Mouse (Mus musculus) heart, adult 9 months (tissue): ENCODE results near the gene Btbd3.

Experiments used
- DNase-seq, 2 experiments: peaks; one replicate each; pipeline ENCODE4 v3.0.0; 2022; ENCODE audit warnings: low spot score in 2 of 2

Btbd3 gene

DNA sequence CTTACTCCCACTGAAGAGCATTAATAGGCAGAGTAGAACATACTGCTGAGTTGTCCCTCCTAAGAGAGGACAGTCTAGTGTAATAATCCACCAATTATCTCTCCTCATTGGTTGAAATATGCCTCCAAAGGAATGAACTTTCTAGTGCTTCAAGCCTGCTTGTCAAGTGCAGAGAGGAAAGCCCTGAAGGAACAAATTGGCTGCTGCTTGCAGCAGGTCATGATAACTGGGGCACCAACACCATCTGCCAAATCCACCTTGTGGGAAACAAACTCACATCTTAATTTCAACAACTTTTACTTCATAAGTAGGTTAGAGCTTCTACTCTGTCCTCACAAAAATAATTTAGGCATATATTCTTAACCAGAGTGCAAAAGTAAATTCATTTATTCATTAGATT lies 122.5 kb downstream of the Btbd3 start:
- no peak for DNase-seq

DNA sequence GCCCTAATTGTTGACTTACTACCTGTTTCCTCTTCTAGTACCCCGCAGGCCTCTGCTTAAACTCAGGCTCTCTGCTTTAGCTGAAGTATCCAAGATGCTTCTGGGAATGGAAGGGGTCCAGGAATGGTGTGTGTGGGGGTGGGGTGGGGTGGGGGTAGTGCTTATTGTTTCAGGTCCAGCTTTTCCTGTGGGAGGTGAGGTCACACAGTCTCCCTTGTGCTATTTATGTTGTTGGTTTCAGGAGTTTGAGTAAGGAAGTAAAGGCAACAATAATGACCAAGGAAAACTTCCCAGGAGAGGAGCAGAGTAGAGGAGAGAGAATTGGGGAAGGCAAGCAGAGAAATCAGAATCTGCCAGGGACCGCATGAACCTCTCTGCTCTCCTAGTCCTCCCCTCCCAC lies 128.4 kb downstream of the Btbd3 start:
- DNase-seq: peak; percentile 1 to 33

DNA sequence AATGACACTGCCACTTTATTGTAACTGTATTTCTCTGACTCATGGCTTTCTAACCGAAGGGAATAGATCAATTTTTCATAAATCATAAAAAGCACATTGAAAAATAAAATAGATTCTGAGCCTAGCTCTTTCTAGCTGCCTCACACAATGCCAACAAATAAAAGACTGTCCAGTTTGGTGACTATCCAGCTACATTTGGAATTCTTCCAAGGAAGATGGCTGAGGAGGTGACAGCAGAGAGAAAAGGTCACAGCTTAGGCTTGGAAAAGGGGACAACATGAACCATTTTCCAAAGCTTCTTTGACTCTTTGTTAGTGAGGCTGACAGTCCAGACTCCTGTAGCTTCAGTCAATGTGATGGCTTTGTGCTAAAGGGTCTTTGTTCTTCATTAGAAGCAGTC lies 132.2 kb downstream of the Btbd3 start:
- DNase-seq: no peak

DNA sequence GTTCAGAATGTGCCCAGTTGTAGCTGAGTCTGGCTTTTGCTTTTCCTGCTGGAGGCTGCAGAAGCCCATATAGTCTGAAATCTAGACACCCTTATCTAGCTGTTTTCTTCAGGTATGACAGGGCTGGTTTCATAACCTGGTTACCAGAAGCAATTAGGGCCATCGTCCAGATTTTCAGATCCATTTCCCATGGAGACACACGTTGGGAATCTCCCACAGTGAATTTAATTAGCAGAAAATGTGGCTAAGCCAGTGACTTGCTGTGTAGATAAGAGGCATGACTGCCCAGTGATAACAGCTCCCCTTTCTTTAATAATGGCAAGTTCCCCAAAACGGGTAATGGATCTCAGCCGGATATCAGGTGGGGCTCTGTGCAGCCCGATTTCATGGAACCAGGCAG lies 146.7 kb downstream of the Btbd3 start:
- no peak for DNase-seq

DNA sequence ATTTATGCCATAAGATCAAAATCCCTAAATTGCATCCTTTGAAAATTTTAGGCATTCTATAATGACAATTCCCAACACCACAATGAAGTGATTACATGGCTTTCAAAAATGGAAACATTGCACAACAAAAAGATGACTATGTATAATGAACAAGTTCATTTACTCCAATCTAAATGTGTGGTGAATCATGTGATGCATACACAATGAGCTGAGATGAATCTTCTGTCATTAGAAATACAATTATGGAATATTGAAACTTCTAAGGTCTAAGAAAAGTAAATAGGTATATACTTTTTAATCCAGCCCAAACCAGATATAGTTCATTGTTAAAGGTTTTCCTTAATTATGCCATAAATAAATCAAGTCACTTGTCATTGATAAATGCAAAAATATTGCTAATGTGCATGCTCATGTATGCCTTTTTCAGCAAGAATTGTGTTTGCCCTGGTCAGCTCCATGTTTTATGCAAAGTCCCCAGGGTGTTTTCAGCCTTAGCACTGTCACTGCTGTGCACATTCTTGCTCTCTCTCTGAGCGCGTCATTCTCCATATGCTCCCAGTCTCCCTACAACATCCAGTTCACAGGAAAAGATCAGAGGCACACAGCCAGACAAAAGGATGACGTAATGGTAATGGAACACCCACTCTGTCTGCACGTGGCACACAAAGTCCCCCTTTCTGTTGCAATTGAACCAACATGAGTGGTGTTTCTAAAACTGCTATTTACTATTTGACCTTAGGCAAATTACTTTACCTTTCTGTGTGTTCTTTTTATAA lies 149.6 kb downstream of the Btbd3 start:
- DNase-seq: no peak

DNA sequence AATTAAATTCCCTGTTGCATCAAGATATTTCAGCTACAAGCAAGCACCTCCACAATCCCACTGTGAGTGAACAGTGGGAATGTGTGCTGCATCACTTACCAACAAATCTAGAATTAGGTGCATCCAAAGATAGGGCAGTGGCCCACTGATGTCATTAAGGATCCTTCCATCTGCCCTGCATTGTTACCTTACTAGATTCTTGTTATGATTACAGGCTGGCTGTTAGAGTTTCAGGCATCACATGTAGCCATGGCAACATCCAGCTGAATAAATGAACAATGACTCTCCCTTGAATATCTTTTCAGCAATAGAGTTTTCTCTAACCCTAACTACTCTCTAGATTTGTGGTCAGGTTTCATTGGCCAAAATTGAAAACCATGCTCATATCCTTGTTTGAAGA lies 150.3 kb downstream of the Btbd3 start:
- no peak for DNase-seq

DNA sequence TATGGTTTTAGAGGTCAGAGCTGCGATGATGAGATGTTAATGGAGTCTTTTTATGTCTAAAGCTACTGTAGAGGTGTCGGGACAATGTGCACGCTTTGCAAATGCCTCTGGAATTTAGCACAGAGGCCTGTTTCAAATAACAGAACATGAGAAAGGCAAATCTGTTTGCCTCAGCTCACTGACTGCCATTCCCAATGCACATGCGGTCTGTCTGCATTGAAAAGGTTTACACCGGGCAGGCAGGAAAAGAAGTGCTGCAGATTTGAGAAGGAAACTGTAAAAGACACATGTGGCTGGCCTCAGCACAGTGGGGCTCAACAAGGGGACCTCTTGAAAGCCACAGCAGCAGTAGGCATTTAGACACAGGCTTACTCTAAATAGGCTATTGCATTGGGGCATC lies 156.2 kb downstream of the Btbd3 start:
- no peak for DNase-seq

DNA sequence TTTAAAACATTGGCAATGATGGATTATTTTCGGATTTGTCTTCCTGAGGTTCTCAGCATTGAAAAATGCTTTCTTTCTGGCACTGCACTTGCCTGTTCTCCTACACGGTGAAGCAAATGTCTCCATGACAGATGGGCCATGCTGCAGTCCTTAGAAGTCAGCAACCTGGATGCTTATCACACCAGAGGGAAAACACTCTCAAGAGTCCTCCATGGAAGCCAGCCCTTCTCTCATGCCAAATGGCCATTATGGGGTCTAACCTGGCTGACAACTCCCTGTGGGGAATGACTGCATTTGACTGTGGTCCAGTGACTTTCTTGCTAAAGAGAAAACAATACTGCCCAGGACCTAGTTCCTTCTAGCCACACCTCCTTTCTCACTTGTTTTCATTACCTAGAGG lies 166.0 kb downstream of the Btbd3 start:
- DNase-seq: no peak

DNA sequence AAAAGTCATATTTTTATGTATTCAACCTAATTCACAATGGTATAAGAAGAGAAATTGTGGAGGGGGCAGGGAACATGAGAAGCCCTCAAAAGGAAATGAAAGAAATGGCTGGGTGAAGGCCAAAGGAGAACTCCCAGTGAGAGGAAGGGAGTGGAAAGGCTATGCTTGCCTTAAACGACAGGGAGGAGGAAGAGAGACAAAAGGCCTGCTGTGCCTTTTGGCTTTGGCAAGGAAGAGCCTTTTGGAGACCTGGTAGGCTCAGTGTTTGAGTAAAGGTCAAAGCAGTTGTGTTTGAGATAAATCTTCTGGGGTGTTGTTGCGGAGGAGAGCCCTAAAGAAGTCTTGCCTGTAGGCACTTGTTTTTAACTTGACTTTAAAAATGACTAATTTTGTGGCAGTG lies 175.6 kb downstream of the Btbd3 start:
- peak; percentile 8 to 30 for DNase-seq

DNA sequence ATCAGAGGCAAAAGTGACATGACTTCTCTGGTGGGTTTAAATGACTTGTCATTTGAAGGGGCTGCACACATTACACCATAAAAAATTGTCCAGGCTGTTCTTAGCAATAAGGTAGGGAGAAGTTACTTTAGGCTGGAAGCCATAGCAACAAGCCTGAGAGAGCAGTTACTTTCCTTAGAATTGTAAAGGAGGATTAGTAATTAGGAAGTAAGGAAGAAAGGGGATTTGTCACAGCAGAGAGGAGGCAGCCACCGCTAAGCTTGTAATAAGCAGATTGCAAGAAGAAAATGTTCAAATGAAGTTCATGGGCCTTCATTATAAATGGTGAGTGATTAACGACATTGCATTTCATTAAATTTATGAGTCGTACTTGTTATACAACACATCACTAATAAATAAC lies 190.1 kb downstream of the Btbd3 start:
- no peak for DNase-seq

DNA sequence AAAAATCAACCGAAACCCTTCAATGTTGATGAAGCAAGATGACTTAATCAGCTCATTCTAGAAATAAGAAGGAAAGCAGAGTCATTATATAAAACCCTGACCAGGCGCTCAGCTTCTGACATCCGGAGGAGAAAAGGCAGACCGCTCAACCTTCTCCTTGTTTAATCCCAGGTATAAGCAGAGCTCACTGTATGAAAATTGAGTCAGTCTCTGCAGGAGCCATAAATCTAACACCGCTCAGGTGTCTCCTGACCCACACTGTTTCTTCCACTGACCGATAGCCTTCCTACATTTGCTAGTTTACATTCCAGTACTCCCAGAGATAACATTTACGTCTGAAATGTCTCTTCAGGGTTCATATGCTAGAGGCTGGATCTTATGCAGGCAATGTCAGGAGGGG lies 190.6 kb downstream of the Btbd3 start:
- no peak for DNase-seq

DNA sequence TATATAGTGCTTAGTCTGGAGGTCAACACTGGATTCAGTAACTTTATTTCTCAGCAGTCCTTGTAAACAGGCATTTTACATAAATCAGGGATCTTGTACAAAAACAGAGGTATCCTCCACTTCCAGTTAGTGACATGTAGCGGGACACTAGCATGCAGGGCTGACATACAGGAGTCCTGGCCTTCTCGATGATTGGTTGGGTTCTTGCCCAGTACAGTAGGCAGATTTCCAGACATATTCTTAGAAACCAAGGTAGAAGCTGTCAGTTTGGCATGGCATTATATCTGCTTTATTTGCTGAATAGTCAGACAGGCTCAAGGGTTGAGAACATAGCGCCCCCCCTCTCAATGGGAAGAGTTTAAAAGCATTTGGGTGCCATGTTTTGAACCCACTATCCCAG lies 191.3 kb downstream of the Btbd3 start:
- DNase-seq: no peak

DNA sequence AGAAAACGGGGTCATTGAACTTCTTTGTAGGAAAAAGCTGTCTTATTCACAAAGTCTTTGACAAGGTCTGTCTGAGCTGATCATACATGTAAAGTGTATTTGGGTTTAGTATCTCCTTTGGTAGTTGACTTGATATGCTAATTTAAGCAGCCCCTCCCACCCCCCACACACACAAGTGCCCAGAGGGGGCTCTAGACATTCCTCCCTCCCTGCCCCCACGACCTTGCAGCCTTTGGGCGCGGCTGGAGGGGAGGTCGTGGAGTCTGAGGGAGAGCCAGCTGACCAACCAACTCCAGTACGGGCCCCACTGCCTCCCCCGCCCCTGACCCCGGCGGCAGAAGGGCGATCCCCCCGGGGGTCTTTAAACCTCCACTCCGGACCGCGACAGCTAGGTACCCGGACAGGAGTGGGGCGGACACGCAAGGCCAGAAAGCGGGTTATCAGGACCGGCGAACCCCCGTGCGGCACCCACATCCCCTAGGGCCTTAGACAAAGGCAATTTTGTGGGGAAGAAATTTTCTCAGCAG lies 211.7 kb downstream of the Btbd3 start:
- no peak for DNase-seq

DNA sequence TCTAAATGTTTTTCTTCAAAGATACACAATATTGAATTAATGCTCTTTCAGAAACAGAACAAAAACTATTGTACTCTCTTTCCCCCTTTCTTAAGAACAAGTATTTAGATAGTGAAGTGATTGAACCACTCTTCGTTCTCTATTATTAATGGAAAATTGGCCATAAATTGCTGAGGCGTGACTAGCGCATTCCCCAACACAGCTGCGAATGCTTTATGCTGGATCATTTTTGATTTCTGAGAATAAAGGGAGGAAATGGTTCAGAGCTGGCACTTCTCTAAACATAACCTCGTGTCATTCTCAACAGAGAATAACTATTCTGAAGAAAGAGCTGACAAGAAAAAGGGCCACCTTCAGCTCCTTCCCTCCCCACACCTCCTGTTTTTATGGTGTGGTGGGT lies 217.0 kb downstream of the Btbd3 start:
- no peak for DNase-seq

DNA sequence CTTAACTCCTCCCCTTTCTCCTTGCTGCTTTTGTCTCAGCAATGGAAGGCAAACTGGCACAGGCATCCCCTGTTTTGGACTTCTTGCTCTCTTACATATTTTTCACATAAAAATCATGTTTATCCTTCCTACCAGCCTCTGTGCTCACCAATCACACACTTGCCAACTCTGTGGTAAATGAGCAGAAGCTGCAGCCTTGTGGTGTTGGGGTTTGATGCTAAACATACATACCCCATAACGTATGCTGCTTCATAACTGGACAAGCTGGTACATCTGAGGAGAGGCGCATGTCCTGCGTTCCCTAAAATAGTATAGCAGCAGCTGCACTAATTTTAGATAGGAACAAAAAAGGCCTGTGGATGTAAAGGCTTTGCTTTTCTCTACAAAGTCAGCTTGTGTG lies 220.1 kb downstream of the Btbd3 start:
- DNase-seq: no peak

DNA sequence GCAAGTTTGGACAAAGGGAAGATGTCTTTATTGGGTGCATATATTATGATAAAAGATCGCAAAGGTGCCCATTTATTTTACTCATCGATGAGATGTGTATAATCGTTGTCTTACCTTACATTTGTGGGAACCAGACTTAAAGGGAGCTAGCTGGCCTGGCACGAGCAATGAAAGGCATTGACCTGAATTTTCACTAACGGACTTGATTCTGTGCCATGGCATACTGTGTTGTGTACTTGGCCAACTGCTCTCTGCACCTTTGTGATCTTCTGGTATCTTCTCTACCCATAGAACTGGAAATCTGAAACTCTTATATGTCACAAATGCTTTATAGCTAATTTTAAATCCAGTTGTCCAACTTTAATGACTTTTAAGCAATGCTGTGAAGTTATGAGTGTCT lies 220.9 kb downstream of the Btbd3 start:
- DNase-seq: no peak

DNA sequence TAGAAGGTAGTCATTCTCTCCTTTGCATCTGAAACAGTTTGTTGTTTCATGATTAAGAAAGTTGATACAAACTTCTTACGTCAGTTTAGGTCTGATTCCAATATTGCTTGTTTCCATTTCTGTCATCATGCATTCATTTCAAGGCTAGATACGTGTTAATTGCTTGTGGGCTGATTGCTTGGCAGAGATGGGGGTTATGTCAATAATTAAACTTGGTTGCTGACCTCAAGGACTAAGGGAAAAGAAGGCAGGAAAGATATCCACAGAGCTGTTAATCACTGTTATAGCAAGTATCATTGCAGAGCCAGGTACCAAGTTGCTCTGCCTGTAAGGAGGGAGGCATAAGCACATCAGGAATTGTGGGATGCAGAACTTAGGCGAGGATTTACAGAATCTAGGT lies 226.2 kb downstream of the Btbd3 start:
- no peak for DNase-seq

DNA sequence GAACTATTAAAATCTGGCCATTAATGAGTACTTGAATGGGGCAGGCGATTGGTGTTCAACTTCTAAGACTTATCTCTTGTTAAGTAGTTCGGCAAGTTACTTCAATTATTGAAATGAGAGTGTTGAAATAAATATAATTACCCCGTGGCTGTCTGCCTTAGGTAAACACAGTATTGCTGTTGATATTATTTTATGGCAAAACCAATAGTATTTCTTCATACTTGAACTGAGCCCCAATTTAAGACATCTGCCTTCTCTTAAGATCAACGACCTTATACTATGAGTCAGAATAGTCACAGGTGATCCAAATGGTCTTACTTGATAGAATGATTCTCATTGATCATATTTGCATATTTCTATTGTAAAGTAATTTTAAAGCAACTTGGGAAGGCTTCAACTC lies 228.5 kb downstream of the Btbd3 start:
- DNase-seq: no peak

DNA sequence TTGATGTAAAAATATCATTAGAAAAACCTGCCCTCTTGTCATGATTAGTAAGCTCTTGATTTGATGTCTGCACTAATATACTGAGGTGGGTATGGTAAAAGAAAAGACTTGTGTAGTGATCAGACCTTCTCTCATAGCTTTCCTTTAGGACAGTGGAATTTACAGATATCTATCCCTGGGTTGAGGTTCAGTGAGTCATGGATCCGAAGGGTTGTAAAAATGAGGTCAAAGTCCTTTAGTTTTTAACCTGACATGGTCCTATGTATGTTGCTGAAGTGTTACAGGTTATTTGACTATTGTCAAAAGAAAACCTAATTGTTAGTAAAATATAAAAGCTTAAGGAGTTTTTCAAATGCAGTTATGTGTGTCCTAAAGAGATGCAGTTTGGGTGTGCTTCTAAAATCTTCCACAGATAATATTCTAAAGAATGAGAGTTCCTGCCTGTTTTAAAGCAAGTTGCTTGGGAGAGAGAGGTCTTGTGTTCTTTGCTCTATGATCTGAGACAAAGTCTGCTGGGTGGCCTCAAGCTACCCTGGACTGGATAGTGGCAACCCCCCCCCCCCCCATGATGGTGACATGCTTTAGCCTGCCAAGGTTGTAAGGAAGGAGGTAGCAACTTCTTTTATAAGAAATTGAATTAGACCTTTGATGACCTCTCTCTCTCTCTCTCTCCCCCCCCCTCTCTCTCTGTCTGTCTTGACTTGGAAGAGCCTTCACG lies 234.5 kb downstream of the Btbd3 start:
- DNase-seq: no peak

DNA sequence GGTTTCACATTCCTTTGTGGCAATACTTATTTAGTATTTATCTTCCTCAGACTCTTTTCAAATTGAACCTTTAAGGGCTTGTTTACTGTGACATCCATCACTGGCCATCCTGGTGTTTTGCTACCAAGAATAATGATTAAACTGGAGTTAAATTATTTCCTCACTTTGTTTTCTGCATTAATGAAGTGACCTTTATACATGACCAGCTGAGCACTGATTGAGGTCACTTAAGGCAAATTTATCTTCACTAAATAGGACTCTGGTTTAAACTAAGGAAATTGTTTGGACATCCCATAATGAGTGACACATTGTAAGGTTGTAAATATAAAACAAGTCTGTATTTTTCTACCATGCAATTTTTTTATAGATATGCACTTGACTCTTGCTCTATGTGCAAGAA lies 235.8 kb downstream of the Btbd3 start:
- DNase-seq: no peak

DNA sequence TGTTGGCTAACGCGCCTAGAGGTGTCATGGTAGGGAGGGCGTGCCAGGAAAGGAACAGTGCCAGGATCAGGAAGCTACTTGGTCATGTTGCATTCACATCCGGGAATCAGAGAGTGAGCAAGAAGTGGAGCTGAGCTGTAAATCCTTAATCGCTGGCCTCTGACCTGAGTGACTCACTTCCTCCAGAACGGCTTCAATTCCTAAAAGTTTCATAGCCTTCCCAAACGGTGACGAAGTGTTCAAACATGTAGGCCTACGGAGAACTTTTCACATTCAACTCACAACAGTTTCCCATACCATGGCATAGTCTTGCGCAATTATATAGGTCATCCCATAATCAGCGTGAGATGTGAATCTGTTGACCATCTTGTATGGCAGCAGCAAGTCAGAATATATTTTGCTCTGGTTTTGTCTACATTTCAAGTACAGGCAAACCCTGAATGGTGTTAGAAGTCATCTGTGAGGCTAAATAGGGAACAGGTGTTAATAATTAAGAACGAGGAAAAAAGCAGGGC lies 247.6 kb downstream of the Btbd3 start:
- DNase-seq: no peak

DNA sequence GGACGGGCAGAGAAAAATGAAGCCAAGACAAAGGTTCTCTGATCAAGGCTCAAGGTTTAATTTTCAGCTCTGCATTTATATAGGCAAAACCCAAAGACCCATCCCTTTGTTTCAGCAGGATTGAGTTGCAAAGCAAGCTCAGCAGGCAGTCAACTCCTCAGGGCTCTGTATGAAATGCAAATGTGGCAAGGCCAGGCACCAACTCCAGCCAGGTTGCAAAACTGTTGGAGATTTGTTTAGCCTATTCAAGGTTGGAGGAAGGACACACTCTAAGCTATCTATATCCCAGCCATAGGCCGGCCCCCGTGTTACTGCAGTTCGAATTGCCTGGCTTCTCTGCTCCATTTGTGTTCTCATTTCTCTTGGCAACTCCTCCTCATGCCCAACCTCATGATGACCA lies 259.2 kb downstream of the Btbd3 start:
- DNase-seq: no peak

DNA sequence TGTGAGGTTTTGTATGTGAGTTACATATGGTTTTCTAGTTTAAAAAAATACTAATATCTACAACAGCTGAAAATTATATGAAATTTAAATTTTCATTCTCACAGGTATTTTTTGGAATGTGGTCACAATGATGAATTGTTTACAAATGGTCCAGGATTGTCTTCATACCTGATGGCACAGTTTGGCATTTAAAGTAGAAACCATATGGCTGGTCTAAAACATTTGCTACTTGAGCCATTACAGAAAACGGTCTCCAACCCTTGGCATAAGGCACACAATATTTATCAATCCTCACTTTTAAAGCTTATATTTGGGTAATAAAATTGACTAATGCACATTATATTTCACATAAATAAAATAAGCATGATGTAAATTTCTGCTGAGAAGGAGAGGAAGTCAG lies 272.1 kb downstream of the Btbd3 start:
- no peak for DNase-seq
